Mouse (Mus musculus): ENCODE measurements around the gene Surf6.
"Not testable (repeated sequence)": the region's sequence is repeated elsewhere in the genome, so short reads cannot be mapped to it uniquely, and the experiment has no call there.

Surf6 gene

GRCm38 (mm10) chr2:26912253-26912770 lies 9.6 kb upstream of the Surf6 start:
- no peak for DNase-seq

GRCm38 (mm10) chr2:26910994-26911765 lies 8.5 kb upstream of the Surf6 start:
- DNase-seq = peak in 1 of 2 experiments; percentile 50

GRCm38 (mm10) chr2:26910124-26910993 lies 7.7 kb upstream of the Surf6 start, which contains the start of the genes Med22 and Rpl7a:
Gene Med22 (minus strand): TSS chr2:26910677.
Gene Rpl7a (plus strand): TSS chr2:26910764.
- peak; percentile 100 for DNase-seq

GRCm38 (mm10) chr2:26909387-26909784 lies 6.7 kb upstream of the Surf6 start:
- no peak for DNase-seq

GRCm38 (mm10) chr2:26908710-26909386 lies 6.2 kb upstream of the Surf6 start:
- no peak for DNase-seq

GRCm38 (mm10) chr2:26907109-26907508 lies 4.4 kb upstream of the Surf6 start:
- DNase-seq = no peak

GRCm38 (mm10) chr2:26906431-26906830 lies 3.8 kb upstream of the Surf6 start:
- DNase-seq = no peak

- no peak for DNase-seq
Measured at GRCm38 (mm10) chr2:26905936-26906335, 3.3 kb upstream of the Surf6 start.

GRCm38 (mm10) chr2:26903311-26903710 lies 632 bp upstream of the Surf6 start:
- DNase-seq = no peak

- no peak for DNase-seq
Measured at GRCm38 (mm10) chr2:26901834-26902400, 762 bp downstream of the Surf6 start.

- DNase-seq = no peak
Measured at GRCm38 (mm10) chr2:26900731-26901130, 1.9 kb downstream of the Surf6 start.

- DNase-seq = no peak
Measured at GRCm38 (mm10) chr2:26895898-26896297, 6.8 kb downstream of the Surf6 start.

GRCm38 (mm10) chr2:26886170-26886569 lies 16.5 kb downstream of the Surf6 start:
- DNase-seq = not testable (repeated sequence)

- DNase-seq = not testable (repeated sequence)
Measured at GRCm38 (mm10) chr2:26885541-26885940, 17.1 kb downstream of the Surf6 start.

- DNase-seq = no peak
Measured at GRCm38 (mm10) chr2:26878571-26878970, 24.1 kb downstream of the Surf6 start.

- DNase-seq = no peak
Measured at GRCm38 (mm10) chr2:26870666-26871065, 32.0 kb downstream of the Surf6 start.

- DNase-seq = no peak
Measured at GRCm38 (mm10) chr2:26864879-26865278, 37.8 kb downstream of the Surf6 start, which contains the start of gene Abo. Gene Abo (minus strand): TSS chr2:26864979.

GRCm38 (mm10) chr2:26862856-26863255 lies 39.8 kb downstream of the Surf6 start:
- DNase-seq = no peak

- DNase-seq = peak in 1 of 2 experiments; percentile 5
Measured at GRCm38 (mm10) chr2:26847706-26848105, 55.0 kb downstream of the Surf6 start.

Data from cerebellum, postnatal 36 days (tissue).